Mouse (Mus musculus) hindbrain, postnatal 0 days (tissue): ENCODE measurements around the gene Cdk18. TPM values are rescaled to one million over a fixed set of nuclear protein-coding genes. Genes with fewer than 3 reads are reported as not detected.

Experiments used
- ATAC-seq: fragments of 200-750 bp; cut with Nextera tagmentation; 2 replicates; pipeline ENCODE4 v1.8.0; 2017; ENCODE audit warnings: mild to moderate bottlenecking, moderate TSS enrichment, moderate library complexity
- DNase-seq: peaks from one replicate; pipeline ENCODE4 v3.0.0-alpha.2; 2015; ENCODE audit warnings: low spot score
- H3K27ac ChIP-seq: fragments of 300-500 bp; sonication (generic); 2 replicates; pipeline ENCODE4 v1.5.1; 2014; ENCODE audit warnings: mild to moderate bottlenecking
- H3K27me3 ChIP-seq: fragments of 300-500 bp; sonication (generic); 2 replicates; pipeline ENCODE4 v1.6.1; 2014; ENCODE audit warnings: low read length, mixed read lengths; ENCODE audit not compliant: insufficient read depth
- H3K36me3 ChIP-seq: fragments of 300-500 bp; sonication (generic); 2 replicates; pipeline ENCODE4 v1.6.1; 2014; ENCODE audit warnings: low read length, mixed read lengths; ENCODE audit not compliant: insufficient read depth
- H3K4me1 ChIP-seq: fragments of 300-500 bp; sonication (generic); 2 replicates; pipeline ENCODE4 v1.6.1; 2014; ENCODE audit warnings: antibody characterized with exemption, low read length, mixed read lengths; ENCODE audit not compliant: insufficient read depth
- H3K4me2 ChIP-seq: fragments of 300-500 bp; sonication (generic); 2 replicates; pipeline ENCODE4 v1.6.1; 2014; ENCODE audit warnings: low read depth, mild to moderate bottlenecking, low read length, moderate library complexity, mixed read lengths
- H3K4me3 ChIP-seq: fragments of 300-500 bp; sonication (generic); 2 replicates; pipeline ENCODE4 v1.5.1; 2014; ENCODE audit warnings: low read length
- H3K9ac ChIP-seq: fragments of 300-500 bp; sonication (generic); replicated peaks from 2 replicates; pipeline ENCODE4 v1.6.1; 2014; ENCODE audit warnings: mild to moderate bottlenecking, low read length, moderate library complexity, mixed read lengths
- H3K9me3 ChIP-seq: fragments of 300-500 bp; sonication (generic); 2 replicates; pipeline ENCODE4 v1.6.1; 2016; ENCODE audit warnings: low read length, mixed read lengths
- CTCF ChIP-seq: IDR thresholded peaks from 2 replicates; pipeline ENCODE4 v1.5.1; 2016; ENCODE audit warnings: antibody characterized with exemption, control low read depth, low read depth
- WGBS: fragments of 180-500 bp; shearing (Covaris S2); extraction: QIAGEN DNeasy Blood & Tissue Kit; methylation state at CpG from one replicate; pipeline ENCODE4 v1.1.7; 2014; 5-methylcytosine and 5-hydroxymethylcytosine counted together
- polyA plus RNA-seq: library from polyadenylated mRNA; unstranded; fragments of >200 nt; fragmentation: Nextera tagmentation; extraction: Ambion mirVana; gene quantifications from 2 replicates; pipeline ENCODE4 v1.2.1, GENCODE M21; 2015
- total RNA-seq: library from RNA; depleted of rRNA; stranded (reverse); fragments of >200 nt; gene quantifications from 2 replicates; pipeline ENCODE4 v1.2.3, GENCODE M21; 2014

Gene Cdk18
- total and polyA plus RNA-seq, 2 experiments from 2014 or later = 1.6 to 4.1 TPM

- H3K4me3 ChIP-seq = no peak overlapping the region
- 85% methylated on average over 4 of the region's 4 CpGs for WGBS
- H3K9me3 ChIP-seq = no peaks in the 10 kb centered on the region
- no peak for DNase-seq
- H3K27ac ChIP-seq = no peak overlapping the region
- no peaks in the 10 kb centered on the region for H3K4me1 ChIP-seq
- no peak overlapping the region for H3K9ac ChIP-seq
- no peaks in the 10 kb centered on the region for H3K36me3 ChIP-seq
- no peak for ATAC-seq
- no peak overlapping the region for H3K4me2 ChIP-seq
- H3K27me3 ChIP-seq = no peaks in the 10 kb centered on the region
- no peak for TF ChIP-seq CTCF
Measured at GRCm38 (mm10) chr1:132093269-132093668, 46.2 kb downstream of the Cdk18 start.

GRCm38 (mm10) chr1:132090266-132090665 is 49.2 kb downstream of the Cdk18 start:
- Histone ChIP-seq H3K4me3 (no peak overlapping the region), H3K4me2 (no peak overlapping the region), H3K9me3 (no peaks in the 10 kb centered on the region), H3K9ac (no peak overlapping the region), H3K4me1 (no peaks in the 10 kb centered on the region), H3K27ac (no peak overlapping the region), H3K36me3 (no peaks in the 10 kb centered on the region), H3K27me3 (no peaks in the 10 kb centered on the region)
- no peak for TF ChIP-seq CTCF
- WGBS = 77% methylated on average over 4 of the region's 4 CpGs
- DNase-seq (no peak), ATAC-seq (no peak)

GRCm38 (mm10) chr1:132089767-132090166 is 49.7 kb downstream of the Cdk18 start:
- whole genome bisulfite sequencing = 88% methylated on average over 6 of the region's 6 CpGs
- Histone ChIP-seq H3K27me3 (no peaks in the 10 kb centered on the region), H3K9me3 (no peaks in the 10 kb centered on the region), H3K9ac (no peak overlapping the region), H3K4me2 (no peak overlapping the region), H3K4me3 (no peak overlapping the region), H3K27ac (no peak overlapping the region), H3K4me1 (no peaks in the 10 kb centered on the region), H3K36me3 (no peaks in the 10 kb centered on the region)
- DNase-seq (no peak), ATAC-seq (no peak)
- no peak for TF ChIP-seq CTCF

GRCm38 (mm10) chr1:132088181-132088671 is 51.3 kb downstream of the Cdk18 start:
- H3K9me3 ChIP-seq = no peaks in the 10 kb centered on the region
- no peak overlapping the region for H3K4me3 ChIP-seq
- no peaks in the 10 kb centered on the region for H3K27me3 ChIP-seq
- no peak overlapping the region for H3K9ac ChIP-seq
- no peaks in the 10 kb centered on the region for H3K4me1 ChIP-seq
- no peak for TF ChIP-seq CTCF
- ATAC-seq = no peak
- H3K36me3 ChIP-seq = no peaks in the 10 kb centered on the region
- WGBS = 83% methylated on average over 5 of the region's 5 CpGs
- H3K4me2 ChIP-seq = no peak overlapping the region
- H3K27ac ChIP-seq = no peak overlapping the region
- no peak for DNase-seq

- DNase-seq = no peak
Measured at GRCm38 (mm10) chr1:132085181-132086049, 54.1 kb downstream of the Cdk18 start.

GRCm38 (mm10) chr1:132078413-132078812 is 61.1 kb downstream of the Cdk18 start:
- no peak overlapping the region for H3K27ac ChIP-seq
- no peak for TF ChIP-seq CTCF
- no peaks in the 10 kb centered on the region for H3K4me1 ChIP-seq
- no peaks in the 10 kb centered on the region for H3K9me3 ChIP-seq
- H3K36me3 ChIP-seq = no peaks in the 10 kb centered on the region
- ATAC-seq (no peak), DNase-seq (no peak)
- 93% methylated on average over 2 of the region's 2 CpGs for WGBS
- no peaks in the 10 kb centered on the region for H3K27me3 ChIP-seq
- no peak overlapping the region for H3K4me3 ChIP-seq
- H3K9ac ChIP-seq = no peak overlapping the region
- no peak overlapping the region for H3K4me2 ChIP-seq

More at GRCm38 (mm10) chr1:132085181-132086049, 54.1 kb downstream of the Cdk18 start:
- no peak overlapping the region for H3K27ac ChIP-seq
- 64% methylated on average over 7 of the region's 7 CpGs for WGBS
- H3K4me3 ChIP-seq = no peak overlapping the region
- no peak for TF ChIP-seq CTCF
- H3K4me1 ChIP-seq = no peaks in the 10 kb centered on the region
- no peak overlapping the region for H3K4me2 ChIP-seq
- no peaks in the 10 kb centered on the region for H3K27me3 ChIP-seq
- no peaks in the 10 kb centered on the region for H3K36me3 ChIP-seq
- H3K9me3 ChIP-seq = no peaks in the 10 kb centered on the region
- no peak overlapping the region for H3K9ac ChIP-seq
- no peak for ATAC-seq

GRCm38 (mm10) chr1:132075576-132075975 is 63.9 kb downstream of the Cdk18 start:
- DNase-seq = no peak
- Histone ChIP-seq H3K36me3 (no peaks in the 10 kb centered on the region), H3K9ac (no peak overlapping the region), H3K9me3 (no peaks in the 10 kb centered on the region), H3K4me3 (no peak overlapping the region), H3K4me2 (no peak overlapping the region), H3K27me3 (no peaks in the 10 kb centered on the region), H3K4me1 (no peaks in the 10 kb centered on the region), H3K27ac (no peak overlapping the region)
- TF ChIP-seq CTCF = no peak
- WGBS = 88% methylated on average over 10 of the region's 10 CpGs
- no peak for ATAC-seq
